Mouse (Mus musculus) E14TG2a.4 (cell line): ENCODE data around the gene Ferd3l.

Experiments used
- H3K27me3 ChIP-seq: 2 replicates; pipeline ENCODE4 v1.6.1; 2014; ENCODE audit warnings: low read length, control low read depth; ENCODE audit not compliant: insufficient read depth
- H3K36me3 ChIP-seq: 2 replicates; pipeline ENCODE4 v1.6.1; 2014; ENCODE audit warnings: low read length, control low read depth; ENCODE audit not compliant: insufficient read depth
- H3K4me1 ChIP-seq: replicated peaks from 2 replicates; pipeline ENCODE4 v1.6.1; 2014; ENCODE audit warnings: low read depth, low read length, control low read depth
- H3K4me3 ChIP-seq: replicated peaks from 2 replicates; pipeline ENCODE4 v1.5.1; 2014; ENCODE audit warnings: mild to moderate bottlenecking, low read length
- H3K9me3 ChIP-seq: 2 replicates; pipeline ENCODE4 v1.6.1; 2014; ENCODE audit warnings: low read length, control low read depth
- CTCF ChIP-seq: conservative IDR thresholded peaks from 2 replicates; pipeline ENCODE4 v1.5.1; 2014; ENCODE audit warnings: low read length
- NANOG ChIP-seq: IDR thresholded peaks from 2 replicates; pipeline ENCODE4 v1.6.1; 2014; ENCODE audit warnings: borderline replicate concordance, low read length, mixed read lengths
- POU5F1 ChIP-seq: IDR thresholded peaks from 2 replicates; pipeline ENCODE4 v1.6.1; 2014; ENCODE audit warnings: low read length, borderline replicate concordance

Ferd3l gene

DNA sequence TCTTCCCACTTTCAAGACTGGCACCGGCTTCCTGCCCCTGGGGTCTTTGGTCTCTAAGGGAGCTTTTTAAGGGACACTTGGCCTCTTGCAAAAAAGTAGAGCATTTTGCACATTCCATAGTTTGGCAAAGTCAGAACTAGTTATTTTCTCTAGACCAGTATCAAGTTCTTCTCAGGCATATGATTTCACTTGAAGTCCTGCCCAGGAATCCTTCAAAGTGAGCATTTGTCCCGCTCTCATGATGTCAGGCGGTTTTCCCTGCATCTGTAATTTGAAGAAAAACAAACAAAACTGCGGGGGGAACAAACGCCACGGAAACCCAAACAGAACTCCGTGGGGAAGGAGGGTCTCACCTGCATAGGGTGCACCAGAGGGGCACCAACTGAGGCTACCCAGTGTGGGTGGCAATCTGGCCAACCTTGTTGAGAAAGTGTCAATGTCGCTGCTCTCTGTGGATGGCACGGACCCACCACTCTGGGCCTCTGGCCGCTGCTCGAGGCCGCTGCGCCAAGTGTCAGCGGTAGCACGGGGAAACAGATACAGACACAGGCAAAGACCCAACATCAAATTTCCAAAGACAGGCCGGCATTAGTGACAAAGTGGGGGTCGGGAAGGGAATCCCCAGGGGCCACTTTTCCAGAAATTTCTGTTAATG is 34.0 kb downstream of the Ferd3l start:
- no peak for TF ChIP-seq CTCF
- TF ChIP-seq NANOG, result no peak
- TF ChIP-seq POU5F1, result no peak
- Histone ChIP-seq H3K4me3 (no peak overlapping the region), H3K4me1 (peaks cover 40% of the 10 kb centered on the region), H3K36me3 (no peaks in the 10 kb centered on the region), H3K27me3 (peaks cover 71% of the 10 kb centered on the region), H3K9me3 (no peaks in the 10 kb centered on the region)

DNA sequence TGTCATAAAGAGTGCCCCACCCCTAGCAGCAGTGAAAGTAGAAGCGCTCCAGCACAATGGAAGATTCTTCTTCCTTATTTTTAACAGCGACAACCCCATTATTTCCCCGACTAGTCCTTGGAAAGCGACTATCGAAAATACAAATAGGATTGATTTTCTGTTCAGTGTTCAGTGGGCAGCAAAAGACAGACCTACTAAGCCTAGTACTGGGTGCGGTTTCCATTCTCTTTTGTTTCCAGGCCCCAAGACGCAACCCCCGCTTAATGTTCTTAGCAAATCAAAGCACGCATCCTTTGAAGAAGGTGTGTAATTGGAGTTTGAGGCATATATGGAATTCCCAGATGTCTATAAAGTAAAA is 34.5 kb downstream of the Ferd3l start:
- Histone ChIP-seq H3K36me3 (no peaks in the 10 kb centered on the region), H3K4me3 (no peak overlapping the region), H3K27me3 (peaks cover 76% of the 10 kb centered on the region), H3K4me1 (peaks cover 45% of the 10 kb centered on the region), H3K9me3 (no peaks in the 10 kb centered on the region)
- TF ChIP-seq POU5F1 (no peak), CTCF (no peak), NANOG (no peak)

DNA sequence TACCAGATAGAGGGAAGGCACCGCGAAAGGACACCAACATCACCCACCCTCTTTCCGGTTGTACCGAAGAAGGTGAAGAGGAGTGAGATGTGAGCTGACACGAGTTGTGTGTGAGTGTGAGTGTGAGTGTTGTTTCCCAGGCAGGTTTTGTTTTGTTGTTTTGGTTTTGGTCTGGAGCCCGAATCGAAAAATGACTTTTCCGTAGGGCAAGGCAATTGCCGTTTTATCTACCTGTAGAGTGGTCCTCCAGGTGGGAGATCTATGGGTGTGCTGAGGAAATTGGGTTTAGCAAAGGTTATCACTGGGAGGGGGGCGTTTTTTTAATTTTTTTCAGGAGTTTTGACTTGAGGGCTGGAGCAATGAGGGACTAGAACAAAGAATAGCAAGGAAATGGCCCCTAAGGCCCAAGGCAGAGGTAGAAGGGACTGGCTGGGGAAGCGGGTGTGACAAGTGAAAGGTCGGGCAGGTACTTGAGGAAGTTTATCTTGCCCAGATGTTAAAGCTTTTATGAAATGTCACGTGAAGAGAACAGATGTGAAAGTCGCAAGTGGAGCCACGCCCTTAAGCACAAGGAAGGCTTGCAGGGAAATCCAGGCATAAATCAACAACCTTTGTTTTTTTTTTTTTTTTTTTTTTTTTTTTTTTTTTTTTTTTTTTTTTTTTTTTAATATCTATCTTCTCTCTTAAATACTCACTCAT is 35.6 kb downstream of the Ferd3l start:
- Histone ChIP-seq H3K4me1 (peaks cover 53% of the 10 kb centered on the region), H3K9me3 (no peaks in the 10 kb centered on the region), H3K36me3 (no peaks in the 10 kb centered on the region), H3K4me3 (no peak overlapping the region), H3K27me3 (peaks cover 80% of the 10 kb centered on the region)
- TF ChIP-seq POU5F1 (no peak), NANOG (no peak), CTCF (no peak)

DNA sequence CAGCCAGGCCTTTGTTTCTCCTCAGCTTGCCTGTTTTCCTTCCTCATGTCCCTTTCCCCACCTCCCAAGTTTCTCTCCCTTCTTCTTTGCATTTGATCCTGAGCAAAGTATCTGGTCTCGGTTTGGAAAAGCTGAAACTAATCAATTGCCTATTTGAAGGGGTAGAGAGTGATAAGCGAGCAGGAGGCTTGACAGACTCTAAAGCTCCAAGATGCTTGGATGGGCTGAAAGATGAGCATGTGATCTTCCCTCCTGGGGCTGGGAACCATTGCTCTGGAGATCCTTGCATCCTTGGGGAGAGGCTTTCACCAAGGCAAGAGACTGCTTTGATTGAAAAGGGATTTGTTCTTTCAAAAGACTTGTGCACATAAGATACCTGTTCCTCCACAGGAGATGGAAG is 36.2 kb downstream of the Ferd3l start:
- Histone ChIP-seq H3K4me1 (peaks cover 50% of the 10 kb centered on the region), H3K36me3 (no peaks in the 10 kb centered on the region), H3K9me3 (no peaks in the 10 kb centered on the region), H3K4me3 (no peak overlapping the region), H3K27me3 (peaks cover 79% of the 10 kb centered on the region)
- no peak for TF ChIP-seq NANOG
- TF ChIP-seq CTCF, result no peak
- TF ChIP-seq POU5F1, result no peak

DNA sequence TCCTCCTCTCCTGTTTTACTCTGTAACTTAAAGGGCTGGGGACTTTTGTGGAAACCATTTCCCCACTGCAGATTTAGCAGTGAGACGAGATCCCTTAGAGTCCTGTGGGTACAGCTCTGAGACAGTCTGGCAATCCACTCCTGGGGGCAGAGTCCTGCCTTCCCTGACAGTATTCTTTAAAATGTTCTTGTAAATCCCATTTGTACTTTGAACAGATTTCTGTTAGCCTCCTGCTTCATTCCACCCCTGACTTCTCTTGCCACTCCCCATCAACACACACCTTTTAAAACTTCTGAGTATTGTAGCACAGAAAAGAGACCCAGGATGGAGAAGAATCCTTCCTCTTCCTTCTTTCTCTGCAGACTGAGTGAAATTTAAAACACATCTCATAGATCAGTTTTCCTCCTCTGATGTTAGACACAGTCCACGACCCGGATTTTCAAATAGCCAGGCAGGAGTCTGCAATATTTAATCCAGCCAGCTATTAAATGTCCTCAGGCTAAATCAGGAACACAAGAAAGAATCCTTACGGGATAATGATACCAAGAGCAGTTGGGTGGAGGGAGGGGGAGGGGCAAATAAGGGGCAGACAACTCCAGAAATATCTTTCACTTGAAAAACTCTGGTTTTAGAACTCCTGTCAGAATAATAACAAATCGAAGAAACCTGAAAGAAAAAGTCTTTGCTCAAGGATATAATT is 37.6 kb downstream of the Ferd3l start:
- Histone ChIP-seq H3K4me1 (peaks cover 50% of the 10 kb centered on the region), H3K9me3 (no peaks in the 10 kb centered on the region), H3K36me3 (no peaks in the 10 kb centered on the region), H3K4me3 (no peak overlapping the region), H3K27me3 (peaks cover 86% of the 10 kb centered on the region)
- TF ChIP-seq NANOG (no peak), POU5F1 (no peak), CTCF (no peak)

DNA sequence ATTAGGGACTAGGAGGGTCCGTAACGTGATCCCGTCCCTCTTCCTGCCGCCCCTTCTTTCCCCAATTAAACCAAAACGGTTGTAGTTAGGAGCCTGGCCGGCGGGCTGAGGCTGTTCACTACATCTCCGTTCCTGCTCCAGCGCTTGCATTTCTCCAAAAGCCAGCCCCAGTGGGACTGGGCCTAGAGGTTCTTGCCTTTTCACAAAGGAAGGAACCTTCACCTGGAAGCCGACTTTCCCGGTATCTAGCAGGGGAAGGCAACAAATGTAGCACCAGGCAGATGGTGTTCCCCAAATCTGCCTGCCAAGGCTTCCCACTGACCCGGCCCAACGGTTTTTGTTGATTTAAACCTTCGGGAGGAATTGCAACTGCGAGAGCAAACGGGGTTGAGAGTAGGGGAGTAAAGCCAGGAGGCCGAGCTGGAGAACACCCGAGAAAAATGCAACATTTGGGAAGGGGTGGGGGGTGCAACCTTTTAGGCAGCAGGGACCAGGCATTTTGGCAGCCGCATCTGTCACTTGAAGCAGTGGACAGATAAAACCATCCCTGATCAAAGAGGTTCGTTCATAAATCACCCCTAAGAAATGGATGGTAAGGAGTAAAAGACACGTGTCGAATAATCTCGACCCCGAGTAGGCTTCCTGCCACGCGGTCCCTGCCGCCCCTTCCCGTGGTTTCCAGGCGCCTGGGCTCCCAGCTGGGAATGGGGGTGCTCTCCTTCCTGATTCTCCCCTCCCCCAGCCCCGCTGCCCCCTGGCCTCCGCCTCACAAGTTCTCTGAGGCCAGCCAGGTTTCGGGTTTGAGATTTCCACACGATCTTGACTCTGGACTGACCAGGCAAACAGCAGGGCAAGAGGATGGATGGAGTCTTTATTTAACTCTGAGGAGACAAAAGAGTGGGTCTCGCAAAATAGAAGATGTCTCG is 38.5 kb downstream of the Ferd3l start:
- no peaks in the 10 kb centered on the region for H3K9me3 ChIP-seq
- H3K4me1 ChIP-seq, result peaks cover 50% of the 10 kb centered on the region
- peaks cover 87% of the 10 kb centered on the region for H3K27me3 ChIP-seq
- H3K36me3 ChIP-seq, result no peaks in the 10 kb centered on the region
- peak overlapping the region; percentile 51 for H3K4me3 ChIP-seq
- TF ChIP-seq NANOG, result no peak
- TF ChIP-seq CTCF, result no peak
- TF ChIP-seq POU5F1, result no peak

DNA sequence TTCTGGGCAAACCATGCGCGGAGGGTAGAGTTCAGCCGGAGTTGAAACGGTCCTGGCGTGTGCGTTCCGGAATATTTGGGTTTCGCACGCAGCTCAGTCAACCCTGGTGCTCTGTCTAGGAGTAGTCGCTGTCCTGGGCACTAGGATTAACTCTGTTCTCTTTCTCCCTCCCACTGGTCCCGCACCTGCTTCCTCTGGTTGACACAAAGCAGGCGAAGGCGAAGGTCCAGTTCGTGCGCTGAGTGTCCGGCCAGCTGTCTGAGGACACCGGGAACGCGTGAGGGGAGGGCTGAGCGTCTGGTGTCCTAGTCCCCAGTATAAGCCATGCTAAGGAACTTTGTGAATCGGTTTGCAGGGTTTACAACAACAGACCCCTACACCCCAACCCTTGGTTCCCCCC is 39.3 kb downstream of the Ferd3l start:
- H3K36me3 ChIP-seq, result no peaks in the 10 kb centered on the region
- H3K27me3 ChIP-seq, result peaks cover 80% of the 10 kb centered on the region
- peaks cover 45% of the 10 kb centered on the region for H3K4me1 ChIP-seq
- H3K4me3 ChIP-seq, result peak overlapping the region; percentile 51; the same call in 1 of the 2 replicates
- TF ChIP-seq POU5F1 (no peak), NANOG (no peak), CTCF (no peak)
- no peaks in the 10 kb centered on the region for H3K9me3 ChIP-seq
